Mouse (Mus musculus): Measurements from ENCODE around the gene Rab2b. TPM values are rescaled to one million over a fixed set of nuclear protein-coding genes. Genes with fewer than 3 reads are reported as not detected.

Gene Rab2b
- polyA plus RNA-seq (2015; fragmentation: Nextera tagmentation; extraction: Ambion mirVana), result 2.6 and 3.0 TPM in 2 replicates

GRCm38 (mm10) chr14:52278932-52279746 is at the start of gene Rab2b, which contains the start of gene Tox4:
Rab2b (minus strand) TSS chr14:52279545.
Tox4 (plus strand) TSS chr14:52279146.
- peaks cover 40% of the 10 kb centered on the region for H3K4me1 ChIP-seq (replicated peaks)
- 1% methylated on average over 66 of the region's 66 CpGs for WGBS (ENCODE audit: insufficient replicate concordance)
- peaks cover 6% of the 10 kb centered on the region; the same call in 1 of the 2 replicates for H3K36me3 ChIP-seq
- no peaks in the 10 kb centered on the region for H3K9me3 ChIP-seq (replicated peaks)
- peak within 1 kb of the TSS; percentile 95 for H3K9ac ChIP-seq
- H3K4me2 ChIP-seq, result peak within 1 kb of the TSS; percentile 81
- peak; percentile 97 for ATAC-seq (ENCODE audit: low read depth)
- H3K4me3 ChIP-seq (replicated peaks), result peak within 1 kb of the TSS; percentile 99
- H3K27me3 ChIP-seq, result no peaks in the 10 kb centered on the region
- peak; percentile 98 for DNase-seq
- peak within 1 kb of the TSS; percentile 91 for H3K27ac ChIP-seq

DNA sequence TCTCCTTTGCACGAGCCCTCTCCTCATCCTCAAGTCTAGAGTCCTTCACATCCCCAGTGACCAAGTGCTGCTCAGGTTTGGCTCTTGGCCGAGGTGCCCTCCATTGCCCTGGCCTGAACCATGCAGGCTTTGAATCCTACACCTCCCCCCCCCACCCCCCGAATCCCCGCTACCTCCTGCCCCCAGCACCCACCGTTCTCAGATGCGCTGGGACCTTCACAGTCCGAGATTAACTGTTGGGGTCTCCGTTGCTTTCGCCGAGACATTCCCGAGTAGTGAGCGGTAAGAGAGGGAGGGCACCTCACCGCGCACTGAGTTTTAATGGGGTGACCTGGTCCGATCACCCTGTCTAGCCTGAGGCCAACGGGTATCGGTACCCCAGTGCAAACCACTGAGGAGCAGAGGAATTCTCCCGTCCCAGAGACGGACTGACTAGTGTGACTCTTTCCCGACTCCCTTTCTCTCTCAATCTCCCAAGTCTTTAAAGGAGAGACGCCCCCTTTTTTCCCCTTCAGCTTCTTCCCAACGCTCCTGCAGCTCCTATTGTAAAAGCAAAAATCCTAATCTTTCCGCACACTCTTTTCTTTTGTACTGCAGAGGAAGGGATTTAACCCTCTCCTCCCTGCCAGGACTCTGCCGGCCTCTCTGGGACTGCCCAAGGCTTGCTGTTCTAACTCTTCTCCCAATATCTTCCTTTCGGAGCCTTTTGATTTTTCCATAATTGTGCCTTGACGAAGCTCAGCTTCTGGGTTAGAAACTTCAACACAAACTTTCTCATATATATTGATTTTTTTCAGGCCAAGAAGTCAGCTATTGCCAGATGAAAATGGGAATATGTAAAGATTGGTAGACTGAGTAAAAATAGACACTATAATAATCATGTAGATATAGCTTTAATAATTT is 48.8 kb upstream of the Rab2b start, which contains the start of gene Sall2:
Gene Sall2, minus strand, starts transcription at position 853 of the 903 bp plus-strand sequence.
- peak within 1 kb of the TSS; percentile 26 for H3K4me3 ChIP-seq (replicated peaks)
- H3K36me3 ChIP-seq, result no peaks in the 10 kb centered on the region
- no peak within 1 kb of the TSS for H3K27ac ChIP-seq
- no peaks in the 10 kb centered on the region for H3K9me3 ChIP-seq (replicated peaks)
- no peak within 1 kb of the TSS for H3K9ac ChIP-seq
- H3K4me1 ChIP-seq (replicated peaks), result no peaks in the 10 kb centered on the region
- H3K27me3 ChIP-seq, result peaks cover 89% of the 10 kb centered on the region
- 4% methylated on average over 26 of the region's 26 CpGs for WGBS (ENCODE audit: insufficient replicate concordance)
- peak within 1 kb of the TSS; percentile 44 for H3K4me2 ChIP-seq
- ATAC-seq (ENCODE audit: low read depth), result no peak
- no peak for DNase-seq

GRCm38 (mm10) chr14:52327375-52327901 is 48.1 kb upstream of the Rab2b start:
- no peaks in the 10 kb centered on the region for H3K4me1 ChIP-seq (replicated peaks)
- DNase-seq, result no peak
- H3K4me3 ChIP-seq (replicated peaks), result peak overlapping the region; percentile 26; the same call in 1 of the 2 replicates
- ATAC-seq (ENCODE audit: low read depth), result no peak
- H3K27me3 ChIP-seq, result peaks cover 88% of the 10 kb centered on the region
- peak overlapping the region; percentile 44 for H3K4me2 ChIP-seq
- no peaks in the 10 kb centered on the region for H3K9me3 ChIP-seq (replicated peaks)
- no peak overlapping the region for H3K9ac ChIP-seq
- 6% methylated on average over 14 of the region's 14 CpGs for WGBS (ENCODE audit: insufficient replicate concordance)
- H3K36me3 ChIP-seq, result no peaks in the 10 kb centered on the region
- H3K27ac ChIP-seq, result no peak overlapping the region

DNA sequence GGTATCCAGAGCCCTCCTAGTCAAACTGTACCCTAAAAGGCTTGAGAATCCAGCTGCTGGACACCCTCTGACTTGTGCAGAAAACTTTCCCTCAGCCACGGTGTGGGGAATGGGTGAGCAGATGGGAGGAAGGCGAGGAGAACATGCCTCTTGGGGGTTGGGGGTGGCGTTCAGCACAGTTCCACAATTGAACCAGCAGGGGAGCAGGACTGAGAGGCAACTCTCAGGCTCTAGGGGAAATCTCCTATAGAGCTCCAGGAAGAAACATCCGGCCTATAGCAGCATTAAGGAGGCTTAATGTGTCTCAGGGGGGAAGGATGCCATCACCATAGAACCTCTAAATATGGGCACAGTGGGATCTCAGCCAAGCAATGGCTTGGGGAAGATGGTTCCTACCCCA is 46.5 kb upstream of the Rab2b start:
- Histone ChIP-seq H3K9ac (no peak overlapping the region), H3K27ac (no peak overlapping the region), H3K9me3 (replicated peaks) (no peaks in the 10 kb centered on the region), H3K36me3 (no peaks in the 10 kb centered on the region), H3K4me3 (replicated peaks) (no peak overlapping the region), H3K27me3 (peaks cover 77% of the 10 kb centered on the region), H3K4me1 (replicated peaks) (no peaks in the 10 kb centered on the region), H3K4me2 (no peak overlapping the region)
- 14% methylated on average over 4 of the region's 4 CpGs for WGBS (ENCODE audit: insufficient replicate concordance)
- DNase-seq (no peak), ATAC-seq (ENCODE audit: low read depth) (no peak)

DNA sequence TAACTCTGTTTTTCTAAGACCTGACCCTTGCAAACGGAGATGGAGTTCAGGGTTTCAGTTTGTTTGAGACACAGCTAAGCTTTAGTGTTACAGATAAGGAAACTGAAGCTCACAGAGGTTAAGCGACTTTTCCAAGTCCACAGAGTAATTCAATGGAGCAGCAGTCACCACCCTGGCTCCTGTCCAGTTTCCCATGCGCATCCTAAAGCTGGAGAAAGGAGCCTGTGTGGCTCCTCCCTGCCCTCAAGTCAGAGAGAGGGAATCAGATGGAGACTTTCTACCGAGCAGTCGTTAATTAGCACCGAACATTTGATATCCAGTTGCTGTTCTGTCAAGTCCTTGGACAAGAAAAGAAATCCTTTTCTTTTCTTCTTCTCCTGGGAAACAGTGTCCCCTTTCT is 40.0 kb upstream of the Rab2b start:
- DNase-seq, result no peak
- H3K9ac ChIP-seq, result no peak overlapping the region
- ATAC-seq (ENCODE audit: low read depth), result no peak
- no peak overlapping the region for H3K4me3 ChIP-seq (replicated peaks)
- H3K27me3 ChIP-seq, result peaks cover 51% of the 10 kb centered on the region
- H3K4me1 ChIP-seq (replicated peaks), result peaks cover 24% of the 10 kb centered on the region
- H3K9me3 ChIP-seq (replicated peaks), result no peaks in the 10 kb centered on the region
- H3K4me2 ChIP-seq, result no peak overlapping the region
- H3K27ac ChIP-seq, result no peak overlapping the region
- WGBS (ENCODE audit: insufficient replicate concordance), result 58% methylated on average over 6 of the region's 6 CpGs
- H3K36me3 ChIP-seq, result no peaks in the 10 kb centered on the region

DNA sequence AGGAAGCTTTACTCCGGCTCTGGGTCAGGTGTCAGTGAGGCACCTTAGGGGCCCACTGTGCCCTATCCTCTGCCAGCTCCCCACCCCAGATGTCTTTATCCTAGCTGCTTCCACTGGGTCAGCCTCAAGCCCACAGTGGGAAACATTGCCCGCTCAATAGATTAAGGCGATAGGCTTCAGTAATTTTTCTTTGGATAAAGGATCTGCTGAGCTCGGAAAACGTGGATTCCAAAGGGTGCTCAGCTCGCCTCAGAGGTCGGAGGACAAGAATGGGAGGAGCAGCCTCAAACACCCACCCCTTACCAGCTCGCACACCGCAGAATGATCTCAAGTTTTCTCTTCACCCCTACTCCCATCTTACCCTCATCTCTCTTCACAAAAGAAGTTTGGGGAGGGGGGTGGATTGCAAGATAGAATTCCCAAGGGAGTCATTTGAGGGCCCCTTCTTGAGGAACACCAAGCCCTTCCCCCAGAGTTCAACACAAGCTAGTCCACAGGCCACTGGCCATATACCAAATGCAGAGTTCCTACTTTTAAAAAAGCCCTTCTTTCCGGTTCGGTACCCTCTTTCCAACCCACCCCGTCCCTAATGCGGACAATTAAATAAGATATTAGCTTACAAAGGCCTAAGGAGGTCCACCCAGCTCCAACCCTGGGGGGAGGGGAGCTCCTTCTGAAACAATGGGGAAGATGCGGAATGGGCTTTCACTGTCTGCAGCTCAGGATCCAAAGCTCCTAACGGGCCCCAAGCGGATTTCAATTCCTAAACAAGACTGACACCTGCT is 37.3 kb upstream of the Rab2b start:
- Histone ChIP-seq H3K4me3 (replicated peaks) (peak overlapping the region; percentile 63), H3K27me3 (peaks cover 55% of the 10 kb centered on the region), H3K4me1 (replicated peaks) (peaks cover 24% of the 10 kb centered on the region), H3K9ac (peak overlapping the region; percentile 60), H3K36me3 (peaks cover 8% of the 10 kb centered on the region; the same call in 1 of the 2 replicates), H3K4me2 (peak overlapping the region; percentile 81), H3K9me3 (replicated peaks) (no peaks in the 10 kb centered on the region), H3K27ac (no peak overlapping the region)
- 15% methylated on average over 16 of the region's 16 CpGs for WGBS (ENCODE audit: insufficient replicate concordance)
- ATAC-seq (ENCODE audit: low read depth), result peak; percentile 32; the same call in 1 of the 2 replicates
- DNase-seq, result no peak

DNA sequence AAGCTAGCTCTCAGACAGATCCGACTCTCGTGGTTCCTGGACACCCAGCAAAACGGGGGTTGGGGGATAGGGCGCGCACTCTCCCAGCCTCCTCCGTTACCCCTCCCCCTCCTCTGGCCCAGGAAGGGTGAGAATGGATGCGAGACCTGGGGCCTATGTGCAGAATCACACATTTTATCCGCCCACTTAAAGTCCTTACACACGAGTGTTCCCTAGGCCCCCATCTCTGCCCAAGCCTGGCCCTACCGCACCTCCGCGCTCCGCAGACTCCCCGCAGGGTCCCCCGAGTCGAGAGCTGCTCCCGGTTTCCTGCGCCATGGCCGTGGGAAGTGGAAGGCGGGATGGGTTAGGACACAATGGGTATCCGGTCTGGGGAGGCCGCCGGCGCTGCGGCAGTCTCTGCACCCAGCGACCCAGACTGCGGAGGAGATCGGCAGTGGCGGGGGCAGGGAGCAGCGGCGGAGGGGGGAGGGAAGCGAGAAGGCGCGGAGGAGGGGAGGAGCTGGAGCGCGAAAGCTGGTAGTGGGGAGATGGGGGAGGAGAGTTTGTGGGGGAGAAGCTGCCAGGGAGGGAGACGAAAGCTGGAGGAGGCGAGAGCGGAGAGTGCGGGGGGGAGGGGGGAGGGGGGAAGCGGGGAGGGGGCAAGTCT is 36.6 kb upstream of the Rab2b start:
- peaks cover 51% of the 10 kb centered on the region for H3K27me3 ChIP-seq
- peak overlapping the region; percentile 81 for H3K4me2 ChIP-seq
- WGBS (ENCODE audit: insufficient replicate concordance), result under 1% methylated on average over 37 of the region's 41 CpGs
- DNase-seq (no peak), ATAC-seq (ENCODE audit: low read depth) (peak; percentile 66)
- H3K4me3 ChIP-seq (replicated peaks), result peak overlapping the region; percentile 63
- H3K4me1 ChIP-seq (replicated peaks), result peaks cover 24% of the 10 kb centered on the region
- peak overlapping the region; percentile 60 for H3K9ac ChIP-seq
- H3K27ac ChIP-seq, result no peak overlapping the region; the same call in 1 of the 2 replicates
- H3K36me3 ChIP-seq, result peaks cover 8% of the 10 kb centered on the region; the same call in 1 of the 2 replicates
- H3K9me3 ChIP-seq (replicated peaks), result no peaks in the 10 kb centered on the region

GRCm38 (mm10) chr14:52315283-52315780 is 36.0 kb upstream of the Rab2b start:
- ATAC-seq (ENCODE audit: low read depth), result 0 out of 2 replicates have a peak, but pooled peaks have one; percentile 4
- peak overlapping the region; percentile 63 for H3K4me3 ChIP-seq (replicated peaks)
- H3K4me1 ChIP-seq (replicated peaks), result peaks cover 24% of the 10 kb centered on the region
- peak overlapping the region; percentile 81 for H3K4me2 ChIP-seq
- WGBS (ENCODE audit: insufficient replicate concordance), result 8% methylated on average over 17 of the region's 17 CpGs
- H3K27ac ChIP-seq, result no peak overlapping the region
- no peaks in the 10 kb centered on the region for H3K9me3 ChIP-seq (replicated peaks)
- H3K36me3 ChIP-seq, result peaks cover 10% of the 10 kb centered on the region; the same call in 1 of the 2 replicates
- H3K9ac ChIP-seq, result peak overlapping the region; percentile 60
- DNase-seq, result no peak
- H3K27me3 ChIP-seq, result peaks cover 51% of the 10 kb centered on the region

DNA sequence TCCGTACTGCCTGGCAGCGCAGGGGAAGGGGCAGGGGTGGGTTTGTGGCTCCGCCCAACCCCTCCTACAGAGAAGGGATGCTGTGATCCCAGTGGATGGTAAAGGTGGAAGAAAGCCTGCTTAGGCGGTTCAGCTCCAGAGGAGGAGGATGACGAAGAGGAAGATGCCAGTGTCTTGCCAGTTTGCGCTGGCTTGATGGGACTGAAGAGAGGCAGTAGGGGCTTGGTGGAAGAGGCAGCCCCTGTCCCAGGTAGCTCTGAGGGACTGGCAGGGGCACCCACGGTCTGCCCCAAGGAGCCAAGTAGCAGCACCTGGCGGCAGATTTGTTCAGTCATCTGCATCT is 35.4 kb upstream of the Rab2b start:
- H3K27ac ChIP-seq, result no peak overlapping the region
- H3K36me3 ChIP-seq, result peaks cover 10% of the 10 kb centered on the region; the same call in 1 of the 2 replicates
- no peaks in the 10 kb centered on the region for H3K9me3 ChIP-seq (replicated peaks)
- H3K9ac ChIP-seq, result no peak overlapping the region
- DNase-seq (no peak), ATAC-seq (ENCODE audit: low read depth) (no peak)
- H3K27me3 ChIP-seq, result peaks cover 51% of the 10 kb centered on the region
- peak overlapping the region; percentile 63 for H3K4me3 ChIP-seq (replicated peaks)
- WGBS (ENCODE audit: insufficient replicate concordance), result 40% methylated on average over 8 of the region's 8 CpGs
- H3K4me2 ChIP-seq, result peak overlapping the region; percentile 81
- peaks cover 24% of the 10 kb centered on the region for H3K4me1 ChIP-seq (replicated peaks)

All from liver, embryonic 13.5 days (tissue).